Comparison of ENCODE assay signal across 11 mouse cellular contexts in the genomic region with DNA sequence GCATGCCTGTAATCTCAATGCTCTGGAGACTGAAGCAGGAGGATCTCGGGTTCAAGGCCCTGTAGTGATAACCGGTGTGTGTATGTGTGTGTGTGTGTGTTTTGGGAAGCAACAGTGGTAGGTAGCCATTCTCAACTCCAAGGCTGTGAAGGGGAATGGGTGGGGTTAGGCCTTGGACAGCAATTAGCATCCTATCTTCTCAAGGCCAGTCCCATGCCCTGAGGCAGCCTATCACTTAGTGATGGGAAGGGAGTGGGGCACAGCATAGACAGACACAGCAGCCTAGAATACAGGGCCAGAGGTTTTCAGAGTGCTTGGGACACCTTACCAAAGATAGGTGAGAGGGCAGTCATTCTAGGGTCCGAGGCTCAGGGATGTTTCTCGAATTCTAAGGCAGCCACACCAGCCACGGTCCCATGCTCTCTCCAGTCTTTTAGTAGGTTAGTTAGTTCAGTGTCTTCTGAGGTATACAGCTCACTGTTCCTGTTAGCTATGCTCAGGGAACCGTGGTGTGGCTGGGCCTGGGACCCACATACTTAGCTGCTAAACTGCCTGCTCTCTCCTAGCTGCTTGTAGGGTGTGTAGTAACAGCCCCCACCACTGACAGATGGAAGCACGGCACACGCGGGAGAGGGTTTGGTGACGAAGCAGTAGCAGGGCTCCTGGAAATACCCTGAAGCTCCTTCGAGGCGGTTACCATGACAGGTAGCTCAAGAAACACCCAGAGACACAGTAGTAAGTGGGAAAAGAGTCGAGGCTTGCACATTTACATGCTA. TPM values are rescaled to one million over a fixed set of nuclear protein-coding genes. Genes with fewer than 3 reads are reported as not detected.
DNase-seq lines count a peak whose midpoint lies in the region; ATAC-seq lines count a peak whose summit lies in the region.
"Had no signal": no experiment of that assay in that cellular context is flagged by ENCODE, and none has a peak within 500 bp of the region (broad histone marks: within the 10 kb centered on the region; RNA-seq: fewer than 3 reads in every experiment).

No protein-coding gene starts in this region.

- 82% methylated on average over 13 of the region's 13 CpGs for WGBS in heart, embryonic 15.5 days
- WGBS in liver, embryonic 15.5 days (ENCODE audit: insufficient replicate concordance), result 59% methylated on average over 13 of the region's 13 CpGs

- peak overlapping the region; percentile 81; the same call in 1 of the 2 replicates for H3K4me2 ChIP-seq in heart, embryonic 15.5 days
- H3K4me2 ChIP-seq in liver, embryonic 15.5 days, result no peak overlapping the region; the same call in none of the 2 replicates

- 0 out of 2 replicates have a peak overlapping the region, but pooled peaks have one; percentile 94 for H3K27ac ChIP-seq in heart, embryonic 15.5 days
- H3K27ac ChIP-seq in liver, embryonic 15.5 days (replicated peaks), result peak overlapping the region; percentile 96

- intact Hi-C loops in heart, postnatal 14 days (cut with DNase I), result no loop called here

- H3K36me3 ChIP-seq in heart, embryonic 15.5 days, result no peaks in the 10 kb centered on the region
- H3K36me3 ChIP-seq in liver, embryonic 15.5 days (replicated peaks), result peaks cover 10% of the 10 kb centered on the region; the same call in 1 of the 2 replicates

- no peaks in the 10 kb centered on the region for H3K27me3 ChIP-seq in heart, embryonic 15.5 days
- no peaks in the 10 kb centered on the region for H3K27me3 ChIP-seq in liver, embryonic 15.5 days

- H3K4me1 ChIP-seq in heart, embryonic 15.5 days (replicated peaks), result peaks cover 78% of the 10 kb centered on the region
- H3K4me1 ChIP-seq in liver, embryonic 15.5 days (replicated peaks), result peaks cover 99% of the 10 kb centered on the region

- no peaks in the 10 kb centered on the region for H3K9me3 ChIP-seq in heart, embryonic 15.5 days (replicated peaks)
- no peaks in the 10 kb centered on the region for H3K9me3 ChIP-seq in liver, embryonic 15.5 days (replicated peaks)

- DNase-seq in heart, postnatal 14 days, result no peak
- DNase-seq in spleen, postnatal 10 days (ENCODE audit: low spot score in 2 of 2), result peak; percentile 32 to 40
- DNase-seq in spleen, postnatal 14 days (ENCODE audit: low spot score in 2 of 2), result no peak
- peak; percentile 26 for DNase-seq in thymus, postnatal 25 days
- DNase-seq in embryo, embryonic 11 days, result no peak
- no peak for DNase-seq in frontal cortex, postnatal 14 days (ENCODE audit: low spot score in 2 of 2)
- DNase-seq: heart, adult 2 months; lung, postnatal 10 days had no signal

- H3K4me3 ChIP-seq in heart, embryonic 15.5 days, result no peak overlapping the region
- no peak overlapping the region for H3K4me3 ChIP-seq in liver, embryonic 15.5 days (replicated peaks)
- H3K4me3 ChIP-seq: heart, adult 2 months had no signal

- H3K9ac ChIP-seq in heart, embryonic 15.5 days, result no peak overlapping the region
- no peak overlapping the region for H3K9ac ChIP-seq in liver, embryonic 15.5 days

- ATAC-seq in heart, embryonic 15.5 days (replicated peaks; ENCODE audit: insufficient number of reproducible peaks, insufficient read depth, low FRiP score, low read depth), result no peak
- no peak for ATAC-seq in liver, embryonic 15.5 days (ENCODE audit: insufficient read depth)

RNA-seq across cellular contexts. Expression of a gene that starts 11.5 kb away (rescaled TPM):
- polyA plus RNA-seq in heart, embryonic 15.5 days (2015; fragmentation: Nextera tagmentation; extraction: Ambion mirVana), result 14.6 and 20.6 TPM in 2 replicates
- total RNA-seq in heart, postnatal 14 days (2021), result 10 to 100 TPM; 26.9 to 34.1 TPM
- 15.4 and 15.9 TPM in 2 replicates for polyA plus RNA-seq in liver, embryonic 15.5 days (2015; fragmentation: Nextera tagmentation; extraction: Ambion mirVana)

RNA-seq across cellular contexts. Expression of a gene that starts 21.4 kb away (rescaled TPM):
- polyA plus RNA-seq in heart, embryonic 15.5 days (2015; fragmentation: Nextera tagmentation; extraction: Ambion mirVana), result not detected in 2 replicates
- not detected for total RNA-seq in heart, postnatal 14 days (2021)
- not detected in 2 replicates for polyA plus RNA-seq in liver, embryonic 15.5 days (2015; fragmentation: Nextera tagmentation; extraction: Ambion mirVana)
- total RNA-seq: heart, adult 2 months; layer of hippocampus, adult 8-10 months had no signal

RNA-seq across cellular contexts. Expression of a gene that starts 35.9 kb away (rescaled TPM):
- polyA plus RNA-seq in heart, embryonic 15.5 days (2015; fragmentation: Nextera tagmentation; extraction: Ambion mirVana), result not detected in 2 replicates
- not detected for total RNA-seq in heart, postnatal 14 days (2021)
- not detected in 2 replicates for polyA plus RNA-seq in liver, embryonic 15.5 days (2015; fragmentation: Nextera tagmentation; extraction: Ambion mirVana)
- total RNA-seq: heart, adult 2 months had no signal
- polyA plus RNA-seq: heart, adult 2 months had no signal

RNA-seq across cellular contexts. Expression of a gene that starts 41.5 kb away (rescaled TPM):
- polyA plus RNA-seq in heart, embryonic 15.5 days (2015; fragmentation: Nextera tagmentation; extraction: Ambion mirVana), result not detected in 2 replicates
- total RNA-seq in heart, postnatal 14 days (2021), result not detected
- polyA plus RNA-seq in liver, embryonic 15.5 days (2015; fragmentation: Nextera tagmentation; extraction: Ambion mirVana), result 0.14 and 0.15 TPM in 2 replicates
- total RNA-seq: heart, adult 2 months; layer of hippocampus, adult 8-10 months had no signal
- polyA plus RNA-seq: heart, adult 2 months had no signal

RNA-seq across cellular contexts. Expression of a gene that starts 45.8 kb away (rescaled TPM):
- not detected in 2 replicates for polyA plus RNA-seq in heart, embryonic 15.5 days (2015; fragmentation: Nextera tagmentation; extraction: Ambion mirVana)
- not detected for total RNA-seq in heart, postnatal 14 days (2021)
- 0.13 and 0.16 TPM in 2 replicates for polyA plus RNA-seq in liver, embryonic 15.5 days (2015; fragmentation: Nextera tagmentation; extraction: Ambion mirVana)

Comparison
In these comparisons a context has a peak if more than half of its experiments do, and no peak if none do; other contexts are left out.
1. DNase-seq: peak in spleen, postnatal 10 days (2 of 2) and thymus, postnatal 25 days (single experiment); none in heart, postnatal 14 days (0 of 2), spleen, postnatal 14 days (0 of 2), embryo, embryonic 11 days (single experiment) and frontal cortex, postnatal 14 days (0 of 2).